Mouse (Mus musculus): ENCODE measurements around the gene Dclk3.

DNA sequence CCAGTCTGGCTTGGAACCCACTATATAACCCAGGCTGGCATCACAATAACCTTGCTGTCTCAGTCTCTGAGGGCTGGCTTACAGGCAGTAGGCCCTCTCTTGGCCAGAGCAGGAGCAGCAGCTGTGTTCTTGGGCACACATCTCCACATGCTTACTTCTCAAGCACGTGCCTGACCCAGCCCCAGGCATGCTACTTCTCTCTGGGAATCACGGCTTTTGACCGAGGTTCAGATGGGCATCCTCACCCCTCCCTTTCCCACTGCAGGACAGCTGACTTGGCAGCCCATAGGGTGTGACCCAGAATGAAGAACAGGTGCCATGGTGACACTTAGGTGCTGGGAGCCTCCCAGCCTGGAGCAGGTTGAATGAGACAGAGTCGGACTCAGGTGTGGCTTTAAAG lies 52.4 kb downstream of the Dclk3 start:
- no peak for TF ChIP-seq POLR2A (IDR thresholded peaks at IDR 0.05; ENCODE audit: borderline replicate concordance, insufficient read depth, low read length)
- TF ChIP-seq CTCF (IDR thresholded peaks at IDR 0.05; ENCODE audit: borderline replicate concordance, insufficient read depth, low read depth, low read length): no peak
